ENCODE assay signal across 26 mouse cellular contexts in genomic region chr10:93595831-93596230, GRCm38 (mm10). TPM values are rescaled to one million over a fixed set of nuclear protein-coding genes. Genes with fewer than 3 reads are reported as not detected.
DNase-seq lines count a peak whose midpoint lies in the region; TF ChIP-seq lines count a peak whose summit lies in the region.
"Had no signal": no experiment of that assay in that cellular context is flagged by ENCODE, and none has a peak within 500 bp of the region (broad histone marks: within the 10 kb centered on the region; RNA-seq: fewer than 3 reads in every experiment).

No protein-coding gene starts in this region.

- DNase-seq in heart, embryonic 10.5 days (ENCODE audit: low spot score): peak; percentile 68
- DNase-seq in heart, postnatal 25 days (ENCODE audit: low spot score): no peak
- no peak for DNase-seq in testis, postnatal 10 days (ENCODE audit: low spot score)
- DNase-seq in adrenal gland, postnatal 10 days: peak; percentile 22
- DNase-seq in right cerebral cortex, adult 18-20 months: no peak
- no peak for DNase-seq in gastrocnemius, postnatal 25 days
- no peak for DNase-seq in forebrain, embryonic 10.5 days (ENCODE audit: extremely low spot score, low spot score)
- DNase-seq: cerebellum, adult 9-10 months; gastrocnemius, postnatal 14 days; kidney, adult 9 months; kidney, postnatal 14 days; liver; retina, postnatal 1 day; thymus, adult 18-20 months; thymus, postnatal 36 days had no signal

- no peaks in the 10 kb centered on the region for H3K9me3 ChIP-seq in heart, embryonic 10.5 days
- no peaks in the 10 kb centered on the region for H3K9me3 ChIP-seq in forebrain, embryonic 10.5 days
- H3K9me3 ChIP-seq: forebrain, embryonic 15.5 days; hindbrain, embryonic 10.5 days; limb, embryonic 10.5 days; liver, embryonic 15.5 days; megakaryocyte, embryonic 14.5 days; midbrain, embryonic 13.5 days; neural tube, embryonic 15.5 days had no signal

- H3K27ac ChIP-seq in heart, embryonic 10.5 days: no peak overlapping the region
- H3K27ac ChIP-seq in testis, adult 2 months (ENCODE audit: control insufficient read depth, insufficient read depth, low read depth, low read length): no peak overlapping the region
- H3K27ac ChIP-seq in forebrain, embryonic 10.5 days: no peak overlapping the region
- H3K27ac ChIP-seq: forebrain, embryonic 15.5 days; hindbrain, embryonic 10.5 days; layer of hippocampus, adult 2 months; limb, embryonic 10.5 days; liver, embryonic 15.5 days; midbrain, embryonic 13.5 days; neural tube, embryonic 15.5 days had no signal

- intact Hi-C loops in heart, postnatal 25 days (cut with DNase I): no loop called here

- peaks cover 3% of the 10 kb centered on the region; the same call in 1 of the 2 replicates for H3K27me3 ChIP-seq in heart, embryonic 10.5 days (ENCODE audit: insufficient read depth, poor library complexity, severe bottlenecking)
- H3K27me3 ChIP-seq in testis, adult 2 months (ENCODE audit: control insufficient read depth, insufficient read depth, low read length): no peaks in the 10 kb centered on the region
- peaks cover 10% of the 10 kb centered on the region for H3K27me3 ChIP-seq in forebrain, embryonic 10.5 days (ENCODE audit: poor library complexity, severe bottlenecking)
- H3K27me3 ChIP-seq: CH12.LX; forebrain, embryonic 15.5 days; liver, embryonic 15.5 days had no signal

- TF ChIP-seq CTCF in testis, adult 2 months (IDR thresholded peaks at IDR 0.05; ENCODE audit: control insufficient read depth, insufficient read depth, insufficient replicate concordance, low read depth, low read length): no peak

- H3K36me3 ChIP-seq in heart, embryonic 10.5 days: no peaks in the 10 kb centered on the region
- no peaks in the 10 kb centered on the region for H3K36me3 ChIP-seq in testis, adult 2 months (ENCODE audit: control insufficient read depth, insufficient read depth, low read length)
- no peaks in the 10 kb centered on the region for H3K36me3 ChIP-seq in forebrain, embryonic 10.5 days (replicated peaks)
- H3K36me3 ChIP-seq: forebrain, embryonic 15.5 days; hindbrain, embryonic 10.5 days; limb, embryonic 10.5 days; liver, embryonic 15.5 days; midbrain, embryonic 13.5 days; neural tube, embryonic 15.5 days had no signal

- no peaks in the 10 kb centered on the region for H3K4me1 ChIP-seq in heart, embryonic 10.5 days
- peaks cover 7% of the 10 kb centered on the region for H3K4me1 ChIP-seq in testis, adult 2 months (ENCODE audit: control insufficient read depth, insufficient read depth, low read length)
- H3K4me1 ChIP-seq in forebrain, embryonic 10.5 days: peaks cover 5% of the 10 kb centered on the region

- TF ChIP-seq POLR2A in testis, adult 2 months (IDR thresholded peaks at IDR 0.05; ENCODE audit: control insufficient read depth, low read depth, low read length): peak; percentile 61; the same call in 1 of the 2 replicates

- WGBS in heart, embryonic 10.5 days: 61% methylated on average over 4 of the region's 4 CpGs
- 79% methylated on average over 4 of the region's 4 CpGs for WGBS in forebrain, embryonic 10.5 days

- no peak overlapping the region for H3K4me3 ChIP-seq in heart, embryonic 10.5 days
- peak overlapping the region; percentile 50 for H3K4me3 ChIP-seq in testis, adult 2 months (ENCODE audit: control insufficient read depth, low read depth, low read length)
- no peak overlapping the region for H3K4me3 ChIP-seq in forebrain, embryonic 10.5 days
- H3K4me3 ChIP-seq: forebrain, embryonic 15.5 days; hindbrain, embryonic 10.5 days; layer of hippocampus, adult 2 months; limb, embryonic 10.5 days; liver, embryonic 15.5 days; megakaryocyte, embryonic 14.5 days; midbrain, embryonic 13.5 days; neural tube, embryonic 15.5 days had no signal

RNA-seq across cellular contexts. Expression of gene Snrpf, which starts 6.3 kb away (rescaled TPM):
- 108 and 145 TPM in 2 replicates for polyA plus RNA-seq in heart, embryonic 10.5 days (2016; fragmentation: Nextera tagmentation; extraction: Ambion mirVana)
- 10 to 100 TPM; 10.8 to 12.5 TPM for total RNA-seq in heart, postnatal 25 days (2021)
- 65.2 and 67.0 TPM in 2 replicates for polyA plus RNA-seq in testis, adult 2 months (2012; rRNA removed)
- total RNA-seq in adrenal gland, postnatal 10 days (2021): 10 to 100 TPM; 19.0 to 21.0 TPM
- 1 to 10 TPM; 8.0 to 8.7 TPM for total RNA-seq in gastrocnemius, postnatal 25 days (2021)
- 202 and 205 TPM in 2 replicates for polyA plus RNA-seq in forebrain, embryonic 10.5 days (2016; fragmentation: Nextera tagmentation; extraction: Ambion mirVana)

RNA-seq across cellular contexts. Expression of gene Ntn4, which starts 44.6 kb away (rescaled TPM):
- polyA plus RNA-seq in heart, embryonic 10.5 days (2016; fragmentation: Nextera tagmentation; extraction: Ambion mirVana): 0.06 and 0.40 TPM in 2 replicates
- 10 to 100 TPM; 12.2 to 14.1 TPM for total RNA-seq in heart, postnatal 25 days (2021)
- polyA plus RNA-seq in testis, adult 2 months (2012; rRNA removed): 2.7 and 3.2 TPM in 2 replicates
- total RNA-seq in adrenal gland, postnatal 10 days (2021): 1 to 10 TPM; 7.1 to 9.5 TPM
- 1 to 10 TPM; 8.1 to 8.9 TPM for total RNA-seq in gastrocnemius, postnatal 25 days (2021)
- 0.84 and 1.1 TPM in 2 replicates for polyA plus RNA-seq in forebrain, embryonic 10.5 days (2016; fragmentation: Nextera tagmentation; extraction: Ambion mirVana)
- total RNA-seq: CH12.LX had no signal

RNA-seq across cellular contexts. Expression of gene Ccdc38, which starts 55.4 kb away (rescaled TPM):
- 0.17 and 0.35 TPM in 2 replicates for polyA plus RNA-seq in heart, embryonic 10.5 days (2016; fragmentation: Nextera tagmentation; extraction: Ambion mirVana)
- total RNA-seq in heart, postnatal 25 days (2021): not detected
- 125 and 137 TPM in 2 replicates for polyA plus RNA-seq in testis, adult 2 months (2012; rRNA removed)
- total RNA-seq in adrenal gland, postnatal 10 days (2021): under 1 TPM in 1 of 2 experiments, not detected in 1; 0.33 TPM
- not detected for total RNA-seq in gastrocnemius, postnatal 25 days (2021)
- 0.43 and 0.46 TPM in 2 replicates for polyA plus RNA-seq in forebrain, embryonic 10.5 days (2016; fragmentation: Nextera tagmentation; extraction: Ambion mirVana)
- total RNA-seq: gastrocnemius, postnatal 14 days; layer of hippocampus, adult 2 months; layer of hippocampus, postnatal 25 days had no signal

RNA-seq across cellular contexts. Expression of gene Amdhd1, which starts 56.0 kb away (rescaled TPM):
- 0.26 and 1.5 TPM in 2 replicates for polyA plus RNA-seq in heart, embryonic 10.5 days (2016; fragmentation: Nextera tagmentation; extraction: Ambion mirVana)
- not detected for total RNA-seq in heart, postnatal 25 days (2021)
- 0.07 TPM in 1 of 2 replicates, not detected in the other for polyA plus RNA-seq in testis, adult 2 months (2012; rRNA removed)
- total RNA-seq in adrenal gland, postnatal 10 days (2021): 10 to 100 TPM in 1 of 2 experiments, 1 to 10 TPM in 1; 4.7 to 11.4 TPM
- not detected for total RNA-seq in gastrocnemius, postnatal 25 days (2021)
- polyA plus RNA-seq in forebrain, embryonic 10.5 days (2016; fragmentation: Nextera tagmentation; extraction: Ambion mirVana): 0.24 and 0.28 TPM in 2 replicates
- total RNA-seq: gastrocnemius, postnatal 14 days had no signal
- polyA plus RNA-seq: forebrain, embryonic 15.5 days had no signal

Comparison
In these comparisons a context has a peak if more than half of its experiments do, and no peak if none do; other contexts are left out.
1. DNase-seq: peak in heart, embryonic 10.5 days (single experiment) and adrenal gland, postnatal 10 days (single experiment); none in heart, postnatal 25 days (single experiment), testis, postnatal 10 days (single experiment), right cerebral cortex, adult 18-20 months (single experiment), gastrocnemius, postnatal 25 days (single experiment) and forebrain, embryonic 10.5 days (single experiment).